Mouse (Mus musculus): ENCODE data around the gene Amigo2.
A peak's percentile ranks its signal among the peaks of the same experiment; 100 is the strongest.

Gene Amigo2

DNA sequence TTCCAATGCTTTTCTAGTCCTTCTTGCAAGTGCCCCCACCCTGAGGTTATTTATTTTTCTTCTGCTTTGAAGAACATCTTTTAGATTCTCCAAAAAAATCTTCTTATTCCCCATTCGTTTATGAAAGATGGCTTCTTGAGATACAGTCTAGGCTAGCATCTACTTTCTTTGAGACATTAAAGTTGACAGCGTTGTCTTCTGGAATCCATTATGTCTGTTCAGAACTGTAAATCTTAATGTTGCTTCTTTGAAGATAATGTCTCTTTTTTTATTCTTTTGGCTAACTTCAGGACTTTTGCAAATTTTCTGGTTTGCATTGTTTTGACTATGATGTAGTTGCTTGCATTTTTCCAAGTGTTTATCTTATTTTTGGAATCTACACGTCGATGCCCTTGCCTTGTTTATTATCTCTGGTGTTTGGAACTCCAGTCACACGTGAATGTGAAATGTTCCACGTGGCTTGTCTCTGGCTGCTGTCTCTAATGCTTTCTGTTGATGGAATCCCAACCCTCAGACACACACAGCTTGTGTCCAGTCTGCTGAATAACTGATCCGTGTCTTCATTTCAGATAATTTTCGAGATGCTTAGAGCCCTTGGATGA, 20.1 kb upstream of the Amigo2 start:
- DNase-seq (ENCODE audit: low spot score in 2 of 2): no peak

DNA sequence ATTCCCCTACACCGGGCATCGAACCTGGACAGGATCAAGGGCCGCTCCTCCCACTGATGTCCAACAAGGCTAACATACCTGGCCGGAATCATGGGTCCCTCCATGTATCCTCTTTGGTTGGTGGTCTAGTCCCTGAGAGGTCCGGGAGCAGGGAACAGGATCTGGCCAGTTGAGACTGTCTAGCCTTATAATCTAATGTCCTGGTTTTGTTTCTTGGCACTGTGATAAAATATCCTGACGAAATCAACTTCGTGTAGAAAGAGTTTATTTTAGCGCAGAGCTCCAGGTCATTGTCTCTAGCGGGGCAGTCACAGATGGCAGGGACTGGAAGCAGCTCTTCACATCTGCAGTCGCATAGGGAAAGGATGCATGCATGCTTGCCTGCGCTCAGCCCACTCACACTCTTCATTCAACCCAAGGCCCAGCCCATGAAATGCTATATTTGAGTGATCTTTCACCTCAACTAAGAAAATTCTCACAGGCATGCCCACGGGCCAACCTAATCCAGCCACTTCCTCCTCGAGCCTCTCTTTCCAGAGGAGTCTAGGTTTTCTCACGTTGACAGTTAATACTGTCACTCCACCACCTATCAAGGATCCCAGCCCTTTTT, 19.3 kb upstream of the Amigo2 start:
- no peak for DNase-seq (ENCODE audit: low spot score in 2 of 2)

DNA sequence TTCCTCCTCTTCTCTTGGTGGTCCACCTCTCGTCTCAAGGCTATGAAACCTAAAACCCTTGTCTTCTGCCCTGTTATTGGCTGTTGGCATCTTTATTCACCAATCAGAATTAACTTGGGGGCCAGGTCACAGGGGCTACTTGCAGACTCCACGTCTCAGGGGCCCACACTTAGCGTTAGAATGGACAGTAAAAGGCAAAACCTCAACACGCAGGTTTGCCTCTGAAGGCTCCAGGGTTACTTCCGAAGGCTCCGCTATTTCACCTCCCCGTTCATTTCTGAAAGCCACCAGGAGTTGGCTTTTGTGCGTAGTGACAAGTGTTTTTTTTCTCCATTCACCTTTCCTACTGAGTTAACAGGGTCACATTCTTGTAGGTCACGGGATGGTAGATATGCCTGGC, 15.2 kb upstream of the Amigo2 start:
- DNase-seq (ENCODE audit: low spot score in 2 of 2): no peak

DNA sequence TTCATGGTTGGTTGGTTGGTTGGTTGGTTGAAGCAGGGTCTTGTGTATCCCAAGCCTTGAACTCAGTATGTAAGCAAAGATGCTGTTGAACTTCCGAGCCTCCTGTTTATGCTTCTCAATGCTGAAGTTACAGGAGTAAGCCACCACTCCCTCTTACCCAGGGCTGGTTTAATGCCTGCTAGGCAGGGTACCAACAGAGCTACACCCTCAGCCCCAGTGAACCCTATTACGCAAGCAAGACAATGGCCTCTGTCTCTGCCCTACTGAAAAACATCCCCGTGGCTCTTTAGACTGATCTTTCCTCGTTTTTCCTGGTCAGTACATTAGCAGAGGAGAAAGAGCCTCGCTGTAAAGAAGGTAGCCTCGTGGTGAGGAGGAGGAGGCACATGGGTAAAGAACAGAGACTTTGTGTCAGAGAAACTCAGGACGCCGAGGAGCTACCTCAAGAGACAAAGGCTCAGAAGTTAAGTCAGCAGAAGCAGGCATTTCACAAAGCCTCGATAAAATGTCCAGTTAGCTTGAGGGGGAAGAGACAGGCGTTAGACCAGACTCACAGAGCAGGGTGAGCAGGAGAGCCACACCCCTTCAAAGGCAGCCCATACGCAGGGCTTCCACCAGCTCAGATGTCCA, 13.0 kb upstream of the Amigo2 start:
- DNase-seq (ENCODE audit: low spot score in 2 of 2): no peak

DNA sequence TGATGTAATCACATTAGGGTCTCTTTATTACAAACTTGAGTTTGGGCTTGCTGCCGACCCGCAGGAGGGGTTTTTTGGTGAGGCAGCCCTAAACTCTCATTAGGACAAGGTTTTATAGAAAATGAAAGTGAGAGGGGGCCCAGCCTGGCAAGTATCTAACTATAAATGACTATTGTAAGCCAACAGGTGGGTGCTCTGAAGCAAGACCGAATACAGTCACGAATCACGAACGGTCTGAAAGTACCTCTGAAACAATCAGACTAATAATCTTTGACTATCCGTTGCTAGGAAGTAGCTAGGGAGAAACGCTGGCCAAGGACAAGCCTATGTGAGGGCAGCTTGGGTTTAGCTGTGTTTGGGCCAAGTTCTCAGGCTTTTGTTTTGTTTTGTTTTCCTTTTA, 12.2 kb upstream of the Amigo2 start:
- no peak for DNase-seq (ENCODE audit: low spot score in 2 of 2)

DNA sequence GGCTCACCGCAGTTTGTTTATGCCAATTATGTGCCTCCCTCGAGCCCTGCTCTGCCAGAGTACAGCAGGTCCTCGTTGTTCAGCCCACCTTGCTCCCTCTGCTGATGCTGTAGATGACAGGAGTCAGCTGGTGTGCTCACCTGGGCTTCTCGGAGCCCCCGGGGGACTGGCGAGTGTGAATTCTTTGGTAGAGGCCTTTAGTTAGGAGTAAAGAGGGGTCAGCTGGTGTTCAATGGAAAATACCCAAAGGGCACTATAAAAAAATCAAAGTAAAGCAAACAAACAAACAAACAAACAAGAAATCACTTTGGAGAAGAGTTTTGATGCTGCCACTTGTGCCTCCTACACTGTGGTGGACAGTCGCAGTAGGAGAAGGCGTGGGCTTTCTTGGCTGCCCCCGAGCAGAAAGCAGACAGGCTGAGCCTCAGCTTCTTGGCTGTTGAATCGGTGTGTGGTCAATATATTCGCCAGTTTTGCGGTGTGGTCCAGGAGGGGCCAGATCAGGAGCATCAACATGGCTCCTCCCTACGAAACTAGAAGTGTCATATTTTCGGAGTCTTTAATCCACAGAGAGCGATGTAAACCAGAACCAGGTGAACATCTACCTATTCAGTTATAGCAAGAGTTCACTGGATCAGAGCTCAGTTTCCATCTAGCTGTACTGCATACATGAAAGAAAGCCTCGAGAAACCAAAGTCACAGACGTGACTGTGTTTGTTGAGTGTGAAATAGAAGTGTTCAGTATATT, 11.6 kb upstream of the Amigo2 start:
- DNase-seq (ENCODE audit: low spot score in 2 of 2): no peak

DNA sequence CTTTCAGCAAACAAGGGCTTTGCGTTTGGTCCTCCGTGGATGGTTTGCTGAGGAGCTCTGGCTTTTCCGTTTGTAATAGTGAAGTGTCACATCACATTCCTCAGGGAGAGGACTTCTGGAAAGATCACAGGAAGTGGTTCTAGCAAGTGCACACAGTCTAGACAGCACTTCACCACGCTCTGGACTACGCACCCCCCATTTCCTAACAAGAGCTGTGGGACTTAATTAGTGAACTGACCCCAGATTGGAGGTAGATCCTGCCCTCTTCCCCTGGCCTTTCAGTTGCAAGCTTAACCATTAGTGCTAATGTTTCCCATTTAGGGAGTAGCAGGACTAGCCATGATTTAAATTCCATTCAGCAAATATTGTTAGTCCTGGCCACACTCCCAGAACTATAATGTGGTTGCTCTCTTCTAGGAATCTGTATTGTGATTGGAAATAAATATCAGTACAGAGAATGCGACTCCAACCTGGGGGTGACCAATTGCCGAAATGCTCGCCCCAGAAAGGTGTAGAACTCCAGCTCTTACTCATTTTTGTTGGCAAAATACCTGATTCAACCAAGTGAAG, 10.2 kb upstream of the Amigo2 start:
- DNase-seq (ENCODE audit: low spot score in 2 of 2): no peak

DNA sequence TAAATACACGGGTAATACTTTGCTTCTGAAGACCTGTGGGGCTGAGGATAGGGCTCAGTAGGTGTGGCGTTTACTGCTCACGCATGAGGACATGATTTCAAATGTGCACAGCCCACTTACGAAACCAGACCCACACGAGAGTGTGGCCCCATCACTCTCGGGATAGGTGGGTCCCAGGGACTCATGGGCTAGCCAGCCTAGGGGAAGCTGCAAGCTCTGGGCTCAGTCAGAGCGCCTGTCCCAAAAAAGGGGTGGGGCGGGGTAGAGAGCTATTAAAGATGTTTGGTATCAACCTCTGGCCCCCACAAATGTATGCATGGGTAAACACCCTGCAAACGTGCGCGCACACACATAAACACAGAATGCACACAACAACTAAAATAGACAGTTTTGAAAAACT, 9.3 kb upstream of the Amigo2 start:
- DNase-seq (ENCODE audit: low spot score in 2 of 2): no peak

DNA sequence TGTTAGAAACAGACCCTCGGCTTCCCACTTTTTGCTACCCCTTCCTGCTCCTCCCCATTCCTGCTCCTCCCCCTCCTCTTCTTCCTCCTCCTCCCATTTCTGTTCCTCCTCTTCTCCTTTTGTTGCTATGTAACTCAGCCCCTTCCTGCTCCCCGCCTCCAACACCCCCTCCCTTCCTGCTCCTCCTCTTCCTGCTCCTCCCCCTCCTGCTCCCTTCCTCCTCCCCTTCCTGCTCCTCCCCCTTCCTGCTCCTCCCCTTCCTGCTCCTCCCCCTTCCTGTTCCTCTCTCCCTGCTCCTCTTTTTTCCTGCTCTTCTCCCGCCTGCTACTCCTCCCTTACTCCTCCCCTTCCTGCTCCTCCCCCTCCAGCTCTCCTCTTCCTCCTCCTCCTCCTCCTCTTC, 8.7 kb upstream of the Amigo2 start:
- no peak for DNase-seq (ENCODE audit: low spot score in 2 of 2)

DNA sequence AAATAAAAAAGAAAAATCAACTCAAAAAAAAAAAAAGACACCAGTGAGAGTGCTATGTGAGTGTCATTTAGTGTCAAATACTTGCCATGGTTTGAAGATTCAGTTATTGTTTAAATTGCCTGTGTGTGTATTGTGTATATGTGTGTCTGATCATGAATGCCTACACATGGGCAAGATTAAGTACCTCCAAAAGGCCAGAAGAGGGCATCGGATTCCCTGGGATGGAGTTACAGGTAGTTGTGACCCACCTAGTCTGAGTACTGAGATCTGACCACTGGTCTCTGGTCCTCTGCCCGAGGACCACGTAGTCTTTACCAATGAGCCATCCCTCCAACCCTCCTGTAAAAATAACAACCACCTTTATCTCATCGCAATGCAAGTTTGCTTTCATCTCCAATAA, 7.3 kb upstream of the Amigo2 start:
- no peak for DNase-seq (ENCODE audit: low spot score in 2 of 2)

DNA sequence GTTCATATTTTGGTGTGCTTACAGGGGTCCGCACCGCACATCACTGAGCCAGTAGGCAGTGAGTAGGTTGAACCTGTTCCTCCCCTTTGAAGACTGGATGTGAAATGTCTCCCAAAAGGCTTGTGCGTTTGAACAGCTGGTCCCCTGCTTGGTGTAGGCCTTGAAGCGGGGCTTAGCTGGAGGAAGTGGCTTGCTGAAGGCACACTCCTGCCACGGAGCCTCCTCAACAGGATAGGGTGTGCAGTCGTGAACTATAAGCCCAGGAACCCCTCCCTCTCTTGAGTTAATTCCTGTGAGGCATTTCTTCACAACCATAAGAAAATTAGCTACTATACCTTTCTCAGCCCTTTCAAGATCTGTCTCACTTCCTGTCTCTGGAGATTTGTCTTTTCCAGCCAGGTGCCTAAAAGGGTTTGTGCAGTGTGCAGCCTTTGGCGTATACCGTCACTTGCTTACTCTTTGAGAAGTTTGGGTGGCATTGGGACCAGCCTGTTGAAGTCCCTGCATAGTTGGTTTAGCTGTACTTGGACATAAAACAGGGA, 5.5 kb upstream of the Amigo2 start:
- DNase-seq (ENCODE audit: low spot score in 2 of 2): no peak

DNA sequence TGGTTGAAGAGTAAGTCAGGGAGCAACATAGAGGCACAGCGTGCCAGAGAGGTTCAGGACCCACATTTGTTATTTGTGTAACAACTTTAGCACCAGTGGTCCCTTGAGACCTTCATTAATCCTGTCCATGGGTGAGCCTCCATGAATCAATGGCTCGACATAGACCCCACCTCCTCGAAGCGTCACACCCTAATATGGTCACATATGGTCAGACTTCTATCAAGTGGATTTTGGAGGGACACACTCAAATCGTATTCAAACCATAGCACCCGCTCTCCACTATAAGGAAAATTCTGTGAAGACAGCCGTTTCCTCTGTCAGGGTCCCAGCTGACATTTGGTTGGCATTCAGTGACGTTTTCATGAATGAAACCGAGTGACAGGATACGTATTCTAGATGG, 2.2 kb upstream of the Amigo2 start:
- no peak for DNase-seq (ENCODE audit: low spot score in 2 of 2)

DNA sequence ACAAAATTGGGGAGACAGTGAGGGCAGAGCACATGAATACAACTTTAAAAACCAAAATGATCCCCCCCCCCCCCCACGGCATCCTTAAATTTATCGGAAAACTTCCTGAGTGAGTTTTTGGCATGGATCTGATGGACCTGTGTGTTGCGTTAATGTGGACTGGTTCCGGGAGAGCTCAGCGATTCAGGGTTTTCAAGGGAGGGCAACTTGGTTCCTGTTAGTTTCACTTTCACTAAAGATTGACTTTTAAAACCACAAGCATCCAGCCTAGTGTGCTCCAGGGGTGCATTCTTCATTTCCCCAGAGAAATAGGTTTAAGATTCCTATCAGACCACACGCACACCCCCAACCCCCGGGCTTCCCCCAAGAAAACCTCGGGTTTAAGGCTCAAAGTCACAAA, 1.2 kb upstream of the Amigo2 start:
- DNase-seq (ENCODE audit: low spot score in 2 of 2): no peak

DNA sequence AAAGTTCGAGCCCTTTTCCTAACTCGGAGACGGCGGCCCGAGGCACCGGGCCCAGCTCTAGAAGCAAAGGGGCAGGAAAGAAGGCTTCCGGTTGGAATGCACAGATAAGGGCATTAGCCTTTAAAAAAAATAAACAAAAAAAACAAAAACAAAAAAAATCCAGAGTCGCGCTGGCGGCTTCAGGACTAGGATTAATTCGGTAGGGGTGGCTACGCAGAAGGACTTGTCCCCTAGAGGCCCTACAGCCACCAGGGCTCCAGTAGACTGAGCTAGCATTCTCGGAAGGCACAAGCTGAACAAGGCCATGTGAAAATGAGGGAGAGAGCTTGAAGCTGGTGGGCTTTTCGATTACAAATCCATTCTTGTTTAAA, 689 bp upstream of the Amigo2 start:
- no peak for DNase-seq (ENCODE audit: low spot score in 2 of 2)

DNA sequence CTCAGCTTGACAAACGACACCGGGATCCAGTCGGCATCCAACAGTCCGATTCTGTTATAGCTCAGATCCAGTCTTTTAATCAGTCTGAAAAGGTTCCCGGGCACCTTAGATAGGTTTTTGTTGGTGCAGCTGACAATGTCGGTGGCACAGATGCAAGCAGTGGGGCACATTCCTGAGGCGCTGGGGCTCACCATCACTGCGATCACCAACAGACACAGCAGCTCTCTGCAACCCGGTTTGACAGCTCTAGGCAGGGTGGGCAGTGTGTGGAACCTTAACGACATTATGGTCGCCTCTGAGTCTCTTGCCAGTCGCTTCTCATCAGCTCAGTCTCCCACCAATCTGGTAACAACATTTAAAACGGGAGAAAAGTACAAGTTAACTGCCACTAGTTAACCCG, 831 bp downstream of the Amigo2 start:
- DNase-seq (ENCODE audit: low spot score in 2 of 2): no peak

DNA sequence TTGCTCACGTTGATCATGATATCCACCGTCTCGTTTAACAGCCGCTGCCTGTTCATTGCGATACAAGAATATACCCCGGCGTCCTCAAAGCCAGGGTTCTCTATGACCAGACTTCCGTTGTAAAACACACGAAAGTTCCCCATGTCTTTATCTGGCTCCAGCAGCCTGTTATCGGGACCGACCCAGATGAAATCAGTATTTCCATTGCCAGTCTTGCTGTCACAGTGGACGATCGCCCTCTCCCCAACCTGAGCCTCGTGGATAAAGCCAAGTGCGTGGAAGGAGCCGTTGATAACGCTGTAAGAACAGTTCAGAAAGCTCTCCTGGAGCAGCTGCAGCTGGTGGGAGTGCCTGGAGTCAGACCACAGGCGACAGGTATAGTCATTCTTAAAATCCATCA, 1.7 kb downstream of the Amigo2 start:
- no peak for DNase-seq (ENCODE audit: low spot score in 2 of 2)

DNA sequence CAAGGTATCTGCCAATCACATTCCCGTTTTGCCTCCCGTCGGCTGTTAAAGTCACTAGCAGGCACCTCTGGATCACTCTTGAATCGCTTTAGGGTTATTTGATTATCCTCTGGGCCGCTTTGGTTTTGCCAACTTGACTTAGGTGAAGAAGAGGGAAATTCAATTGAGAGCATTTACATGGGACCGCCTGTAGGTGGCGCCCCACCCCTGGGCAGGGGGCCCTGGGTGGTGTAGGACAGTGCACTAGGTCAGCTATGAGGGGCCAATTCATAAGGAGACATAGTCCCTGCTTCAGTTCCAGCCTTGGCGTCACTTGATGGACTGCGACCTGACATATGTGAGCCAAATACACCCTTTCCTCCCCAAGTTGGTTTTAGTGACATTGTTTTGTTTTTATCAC, 10.1 kb downstream of the Amigo2 start:
- no peak for DNase-seq (ENCODE audit: low spot score in 2 of 2)

DNA sequence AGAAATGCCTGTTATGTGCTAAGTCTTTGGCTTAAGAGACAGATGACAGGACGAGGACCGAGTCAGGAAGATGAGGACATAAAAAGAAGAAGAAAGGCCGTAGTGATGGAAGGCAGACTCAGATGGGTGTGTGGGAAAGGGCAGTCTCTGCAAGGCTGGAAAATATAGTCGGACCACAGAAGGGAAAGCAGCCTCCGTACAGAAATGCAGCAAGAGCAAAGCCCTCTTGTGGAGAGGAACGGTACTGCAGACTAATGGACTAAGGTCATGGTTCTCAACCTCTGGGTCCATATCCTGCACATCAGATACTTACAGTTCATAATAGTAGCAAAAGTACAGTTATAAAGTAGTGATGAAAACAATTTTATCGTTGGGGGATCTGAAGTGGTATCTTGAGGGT, 11.9 kb downstream of the Amigo2 start:
- peak; percentile 10 to 38 for DNase-seq (ENCODE audit: low spot score in 2 of 2)

DNA sequence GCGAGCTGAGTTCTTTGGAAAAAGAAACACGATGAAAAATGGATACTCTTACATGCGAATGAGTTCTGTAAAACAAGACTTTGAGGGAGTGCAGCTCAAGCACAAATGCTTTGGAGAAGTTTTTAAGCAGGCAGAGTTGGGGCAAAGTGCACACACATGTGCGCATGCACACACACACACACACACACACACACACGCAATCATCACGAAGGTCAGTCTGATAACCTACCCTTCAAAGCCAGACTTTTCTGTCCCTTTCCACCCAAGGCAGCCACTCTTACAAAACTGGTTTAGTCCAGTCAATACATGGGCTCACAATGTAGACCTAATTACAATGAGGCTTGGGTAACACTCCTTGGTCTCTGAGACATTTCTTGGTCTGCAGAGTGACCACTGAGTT, 13.0 kb downstream of the Amigo2 start:
- no peak for DNase-seq (ENCODE audit: low spot score in 2 of 2)

DNA sequence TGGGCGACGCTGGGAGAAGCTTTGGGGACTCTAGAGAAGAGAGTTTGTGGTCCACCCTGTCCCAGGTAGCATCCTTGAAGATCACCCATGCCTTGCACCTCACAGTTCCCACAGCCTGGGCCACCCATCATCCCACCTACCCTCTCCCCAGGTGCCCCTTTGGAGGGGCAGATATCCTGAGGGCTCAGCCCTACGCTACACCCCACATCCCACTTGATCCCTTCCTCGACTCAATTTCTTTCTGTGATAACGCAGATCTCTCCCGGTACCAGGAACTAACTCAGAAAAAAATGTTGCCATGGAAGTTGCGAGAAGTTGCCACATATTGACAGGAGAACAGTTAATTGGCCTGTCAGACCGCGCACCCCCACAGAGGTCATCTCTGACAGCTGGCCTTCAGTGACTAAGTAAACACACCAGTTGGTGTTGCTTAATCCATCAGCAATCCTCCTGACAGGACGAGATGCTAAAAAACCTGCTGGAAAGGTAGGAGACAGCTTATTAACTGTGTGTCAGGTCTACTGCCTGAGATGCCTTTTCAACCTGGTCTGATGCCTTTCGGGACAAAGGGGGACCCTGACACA, 17.5 kb downstream of the Amigo2 start:
- no peak for DNase-seq (ENCODE audit: low spot score in 2 of 2)

DNA sequence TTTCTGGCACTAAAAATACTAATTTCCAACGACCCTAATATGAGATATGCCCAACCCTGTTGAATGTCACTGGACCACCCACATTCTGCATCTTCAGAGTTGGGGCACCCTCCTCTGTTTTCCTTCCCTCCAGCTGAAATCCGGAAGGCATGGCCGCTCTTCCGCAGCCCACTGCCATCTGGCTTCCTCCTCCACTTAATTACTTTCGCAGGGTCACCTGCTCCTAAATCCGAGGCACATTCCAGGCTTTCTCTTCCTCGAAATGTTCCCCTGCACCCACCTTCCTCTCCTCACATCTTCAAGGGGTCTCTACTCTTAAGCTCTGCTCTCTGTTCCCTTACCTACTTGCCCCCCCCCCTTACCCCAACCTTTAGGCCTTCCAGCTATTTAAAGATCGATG, 23.1 kb downstream of the Amigo2 start:
- DNase-seq (ENCODE audit: low spot score in 2 of 2): no peak

DNA sequence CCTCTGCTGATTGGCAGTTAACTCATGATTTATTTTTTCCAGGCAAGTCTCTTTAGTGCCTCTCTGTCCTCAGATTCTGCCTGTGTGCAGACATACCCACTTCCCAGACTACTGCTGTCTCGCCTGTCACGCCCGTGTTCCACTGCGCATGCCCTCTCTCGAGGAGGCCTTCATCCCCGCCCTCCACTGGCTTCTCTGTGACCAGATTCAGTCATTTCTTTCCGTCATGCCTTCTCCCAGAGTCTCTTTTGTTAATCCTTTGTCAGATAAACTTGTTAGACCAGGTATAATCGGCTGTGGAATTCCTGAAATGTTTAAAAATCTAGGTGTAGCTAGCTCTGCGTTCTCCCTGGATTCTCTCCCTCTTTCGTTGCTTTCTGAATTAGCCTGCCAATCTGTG, 23.7 kb downstream of the Amigo2 start:
- no peak for DNase-seq (ENCODE audit: low spot score in 2 of 2)

Measured in urinary bladder, adult 18-20 months (tissue).